Mouse (Mus musculus) intestine, postnatal 0 days (tissue): ENCODE measurements around the gene Tle6. TPM values are rescaled to one million over a fixed set of nuclear protein-coding genes. Genes with fewer than 3 reads are reported as not detected.

Experiments used
- ATAC-seq: fragments of 200-750 bp; cut with Nextera tagmentation; 2 replicates; pipeline ENCODE4 v1.8.0; 2017; ENCODE audit warnings: mild to moderate bottlenecking, moderate TSS enrichment, moderate library complexity
- H3K27ac ChIP-seq: fragments of 300-500 bp; sonication (generic); 2 replicates; pipeline ENCODE4 v1.5.1; 2014; ENCODE audit warnings: mild to moderate bottlenecking, low read depth, low read length, moderate library complexity
- H3K27me3 ChIP-seq: fragments of 300-500 bp; sonication (generic); replicated peaks from 2 replicates; pipeline ENCODE4 v1.6.1; 2014; ENCODE audit warnings: low read length, mixed read lengths; ENCODE audit not compliant: control insufficient read depth, insufficient read depth
- H3K36me3 ChIP-seq: fragments of 300-500 bp; sonication (generic); 2 replicates; pipeline ENCODE4 v1.6.1; 2014; ENCODE audit warnings: mild to moderate bottlenecking, moderate library complexity; ENCODE audit not compliant: control insufficient read depth, insufficient read depth
- H3K4me1 ChIP-seq: fragments of 300-500 bp; sonication (generic); replicated peaks from 2 replicates; pipeline ENCODE4 v1.6.1; 2014; ENCODE audit warnings: antibody characterized with exemption, low read length, mixed read lengths; ENCODE audit not compliant: control insufficient read depth, insufficient read depth
- H3K4me2 ChIP-seq: fragments of 300-500 bp; sonication (generic); replicated peaks from 2 replicates; pipeline ENCODE4 v1.6.1; 2014; ENCODE audit warnings: low read depth, mild to moderate bottlenecking, moderate library complexity
- H3K4me3 ChIP-seq: fragments of 300-500 bp; sonication (generic); 2 replicates; pipeline ENCODE4 v1.5.1; 2014; ENCODE audit warnings: low read depth, low read length
- H3K9ac ChIP-seq: fragments of 300-500 bp; sonication (generic); 2 replicates; pipeline ENCODE4 v1.6.1; 2014; ENCODE audit warnings: mild to moderate bottlenecking, low read depth, low read length
- H3K9me3 ChIP-seq: fragments of 300-500 bp; sonication (generic); 2 replicates; pipeline ENCODE4 v1.6.1; 2016; ENCODE audit warnings: mixed run types; ENCODE audit not compliant: control insufficient read depth
- CTCF ChIP-seq: sonication (generic); IDR thresholded peaks from 2 replicates; pipeline ENCODE4 v1.5.1; 2016; ENCODE audit warnings: low read depth, mild to moderate bottlenecking, control low read depth, antibody characterized with exemption, moderate library complexity
- WGBS: fragments of 180-500 bp; shearing (Covaris S2); extraction: QIAGEN DNeasy Blood & Tissue Kit; methylation state at CpG from one replicate; pipeline ENCODE4 v1.1.7; 2014; 5-methylcytosine and 5-hydroxymethylcytosine counted together
- polyA plus RNA-seq: library from polyadenylated mRNA; unstranded; fragments of >200 nt; fragmentation: Nextera tagmentation; extraction: Ambion mirVana; gene quantifications from 2 replicates; pipeline ENCODE4 v1.2.1, GENCODE M21; 2015

Gene Tle6
- polyA plus RNA-seq, 1 experiment from 2014 or later = 3.9 TPM

DNA sequence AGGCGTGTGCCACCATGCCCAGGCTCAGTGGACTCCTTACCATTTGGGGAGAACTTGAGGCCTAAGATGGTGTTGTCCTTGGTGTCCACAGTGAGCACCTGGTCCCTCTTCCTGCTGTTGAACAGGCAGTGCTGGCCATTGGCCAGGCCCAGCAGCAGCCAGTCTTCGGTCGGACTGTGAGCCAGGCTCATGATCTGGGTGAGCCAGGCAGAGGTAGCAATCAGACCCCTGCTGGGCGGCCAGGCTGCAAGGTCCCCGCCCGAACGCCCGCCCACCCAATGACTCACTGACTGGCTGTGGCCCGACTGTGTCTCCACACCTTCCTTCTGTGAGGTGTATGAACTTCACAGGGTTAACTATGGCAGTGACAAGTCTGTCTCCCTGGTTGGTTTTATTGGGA lies 9.0 kb downstream of the Tle6 start:
- Histone ChIP-seq H3K4me1 (peaks cover 2% of the 10 kb centered on the region; the same call in 1 of the 2 replicates), H3K9ac (no peak overlapping the region), H3K4me3 (no peak overlapping the region), H3K9me3 (no peaks in the 10 kb centered on the region), H3K27ac (no peak overlapping the region), H3K36me3 (0 out of 2 replicates have a peak, but pooled peaks cover 4% of the 10 kb centered on the region), H3K27me3 (no peaks in the 10 kb centered on the region), H3K4me2 (no peak overlapping the region)
- no peak for TF ChIP-seq CTCF
- WGBS = 58% methylated on average over 9 of the region's 9 CpGs
- no peak for ATAC-seq

DNA sequence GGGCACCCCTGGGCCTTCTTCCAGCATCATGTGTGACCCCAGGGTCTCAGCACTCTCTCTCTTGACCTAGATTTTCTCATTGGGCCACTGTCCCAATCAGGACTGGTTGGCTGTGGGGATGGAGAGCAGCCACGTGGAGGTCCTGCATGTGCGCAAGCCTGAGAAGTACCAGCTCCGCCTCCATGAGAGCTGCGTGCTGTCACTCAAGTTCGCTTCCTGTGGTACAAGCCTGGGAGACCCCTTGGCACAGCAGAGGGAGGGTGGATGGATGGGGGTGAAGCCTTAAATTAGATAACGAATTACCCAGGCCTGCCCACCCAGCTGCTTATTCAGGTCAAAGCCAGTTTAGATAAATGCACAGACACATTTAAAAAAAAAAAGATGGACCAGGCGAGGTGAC lies 12.1 kb downstream of the Tle6 start:
- 76% methylated on average over 7 of the region's 7 CpGs for WGBS
- H3K36me3 ChIP-seq = 0 out of 2 replicates have a peak, but pooled peaks cover 4% of the 10 kb centered on the region
- ATAC-seq = no peak

DNA sequence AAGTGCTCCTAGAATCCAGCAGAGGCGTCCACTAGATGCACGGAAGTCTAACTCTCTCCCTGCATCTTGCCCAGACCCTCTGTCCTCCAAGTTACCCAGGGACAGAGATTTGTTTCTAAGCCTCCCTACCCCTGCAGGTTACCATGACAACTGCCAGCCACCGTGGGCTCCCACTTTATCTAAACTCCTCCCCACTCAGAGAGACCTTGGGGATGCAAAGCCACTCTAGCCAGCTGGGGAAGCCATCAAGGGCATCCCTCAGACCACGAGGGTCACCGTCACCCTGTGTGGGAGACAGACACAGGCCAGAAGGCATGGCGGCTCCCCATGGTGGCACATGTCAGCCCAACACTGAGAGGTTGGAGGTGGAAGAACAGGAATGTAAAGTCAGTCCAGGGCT lies 17.5 kb downstream of the Tle6 start:
- Histone ChIP-seq H3K4me1 (no peaks in the 10 kb centered on the region), H3K9me3 (no peaks in the 10 kb centered on the region), H3K9ac (no peak overlapping the region), H3K4me2 (no peak overlapping the region), H3K36me3 (0 out of 2 replicates have a peak, but pooled peaks cover 4% of the 10 kb centered on the region), H3K27me3 (no peaks in the 10 kb centered on the region), H3K27ac (no peak overlapping the region), H3K4me3 (no peak overlapping the region)
- no peak for ATAC-seq
- no peak for TF ChIP-seq CTCF
- 67% methylated on average over 6 of the region's 6 CpGs for WGBS

More for the DNA sequence above, 12.1 kb downstream of the Tle6 start:
- Histone ChIP-seq H3K9me3 (no peaks in the 10 kb centered on the region), H3K9ac (no peak overlapping the region), H3K27me3 (no peaks in the 10 kb centered on the region), H3K4me3 (no peak overlapping the region), H3K4me1 (no peaks in the 10 kb centered on the region), H3K27ac (no peak overlapping the region), H3K4me2 (no peak overlapping the region)
- no peak for TF ChIP-seq CTCF

DNA sequence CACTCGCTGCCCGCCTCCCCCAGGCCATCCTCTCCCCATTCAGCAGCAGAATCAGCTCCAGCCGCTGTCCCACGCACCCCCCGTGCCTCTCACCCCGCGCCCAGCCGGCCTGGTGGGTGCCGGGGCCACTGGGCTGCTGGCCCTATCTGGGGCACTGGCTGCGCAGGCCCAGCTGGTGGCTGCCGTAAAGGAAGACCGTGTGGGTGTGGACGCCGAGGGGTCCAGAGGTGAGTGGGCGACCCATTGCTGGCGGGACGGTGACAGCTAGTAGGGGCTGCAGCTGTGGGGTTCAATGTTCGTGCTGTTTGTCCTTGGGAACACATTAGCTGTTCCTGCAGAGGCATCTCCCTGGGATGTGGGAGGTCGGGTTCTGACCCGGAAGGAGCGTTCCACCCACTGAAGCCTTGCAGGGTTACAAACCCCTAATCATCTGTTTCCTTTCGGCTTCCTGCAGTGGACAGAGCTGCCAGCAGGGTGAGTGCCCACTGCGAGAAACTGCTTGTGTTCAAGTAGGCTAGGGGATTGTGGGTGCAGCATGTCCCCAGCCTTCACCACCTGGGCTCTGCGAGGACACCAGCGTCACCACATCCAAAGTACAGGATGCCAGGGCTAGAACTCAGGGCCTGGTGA lies 20.3 kb downstream of the Tle6 start:
- WGBS = 64% methylated on average over 25 of the region's 25 CpGs
- no peak overlapping the region for H3K9ac ChIP-seq
- no peak overlapping the region for H3K27ac ChIP-seq
- no peaks in the 10 kb centered on the region for H3K36me3 ChIP-seq
- 0 out of 2 replicates have a peak, but pooled peaks cover 3% of the 10 kb centered on the region for H3K4me1 ChIP-seq
- no peaks in the 10 kb centered on the region for H3K9me3 ChIP-seq
- H3K4me3 ChIP-seq = no peak overlapping the region
- no peaks in the 10 kb centered on the region; the same call in 1 of the 2 replicates for H3K27me3 ChIP-seq
- TF ChIP-seq CTCF = peak; percentile 45; the same call in 1 of the 2 replicates
- H3K4me2 ChIP-seq = no peak overlapping the region
- no peak for ATAC-seq

DNA sequence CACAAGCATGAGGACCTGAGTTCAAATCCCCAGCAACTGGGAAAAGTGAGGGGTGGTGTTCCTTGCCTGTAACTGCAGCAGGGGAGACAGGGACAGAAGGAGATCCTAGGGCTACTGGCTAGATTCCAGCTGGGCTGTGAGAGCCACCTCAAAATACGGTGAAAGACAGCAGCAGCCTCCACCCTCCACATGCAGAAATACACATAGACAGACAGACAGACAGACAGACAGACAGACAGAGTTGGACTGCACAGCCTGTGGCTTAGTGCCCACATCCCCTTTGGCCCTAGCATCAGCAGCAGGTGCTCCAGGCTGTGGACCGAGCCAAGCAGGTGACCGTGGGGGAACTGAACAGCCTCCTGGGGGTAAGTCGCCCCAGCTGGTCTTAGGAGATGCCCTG lies 20.9 kb downstream of the Tle6 start:
- H3K4me1 ChIP-seq = 0 out of 2 replicates have a peak, but pooled peaks cover 4% of the 10 kb centered on the region
- H3K4me3 ChIP-seq = no peak overlapping the region
- no peak overlapping the region for H3K27ac ChIP-seq
- 67% methylated on average over 4 of the region's 4 CpGs for WGBS
- TF ChIP-seq CTCF = no peak
- ATAC-seq = no peak
- H3K4me2 ChIP-seq = no peak overlapping the region
- no peaks in the 10 kb centered on the region for H3K36me3 ChIP-seq
- H3K9me3 ChIP-seq = no peaks in the 10 kb centered on the region
- H3K27me3 ChIP-seq = no peaks in the 10 kb centered on the region; the same call in 1 of the 2 replicates
- H3K9ac ChIP-seq = no peak overlapping the region

DNA sequence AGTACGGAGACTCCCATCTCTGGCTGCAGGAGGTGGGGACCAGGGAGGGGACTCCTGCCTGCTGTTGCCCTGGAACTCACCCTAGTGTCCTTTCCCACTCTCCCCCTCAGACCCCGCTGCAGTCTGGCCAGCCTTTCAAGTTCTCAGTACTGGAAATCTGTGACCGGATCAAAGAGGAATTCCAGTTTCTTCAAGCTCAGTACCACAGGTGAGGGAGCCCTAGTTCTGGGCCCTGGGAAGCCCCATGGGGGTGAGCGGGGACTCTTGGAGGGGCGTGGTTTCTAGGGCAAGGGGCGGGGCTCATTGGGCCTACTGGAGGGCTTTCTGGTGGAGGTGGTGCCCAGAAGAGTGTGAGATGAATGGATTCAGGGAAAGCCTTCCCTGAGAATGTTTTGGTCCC lies 25.2 kb downstream of the Tle6 start:
- Histone ChIP-seq H3K4me2 (peak overlapping the region; percentile 89), H3K27me3 (peaks cover 10% of the 10 kb centered on the region; the same call in 1 of the 2 replicates), H3K36me3 (no peaks in the 10 kb centered on the region), H3K9ac (peak overlapping the region; percentile 35; the same call in 1 of the 2 replicates), H3K4me1 (peaks cover 7% of the 10 kb centered on the region), H3K27ac (no peak overlapping the region), H3K9me3 (no peaks in the 10 kb centered on the region), H3K4me3 (peak overlapping the region; percentile 48)
- ATAC-seq = no peak
- WGBS = 5% methylated on average over 6 of the region's 6 CpGs
- no peak for TF ChIP-seq CTCF
